Mouse (Mus musculus) spleen, adult 10 weeks (tissue): ENCODE data around the gene 4933402E13Rik. TPM values are rescaled to one million over a fixed set of nuclear protein-coding genes. Genes with fewer than 3 reads are reported as not detected.

Experiments
- polyA plus RNA-seq: library from polyadenylated mRNA; stranded (reverse); fragments of 350-450 nt; fragmentation: Illumina TruSeq; extraction: RNeasy Lipid Tissue Mini Kit (QIAGEN cat#74804); gene quantifications from one replicate; pipeline ENCODE4 v1.2.3, GENCODE M21; 2015; ENCODE audit warnings: low replicate concordance; ENCODE audit not compliant: insufficient read depth

The 4933402E13Rik gene
- polyA plus RNA-seq, result not detected

DNA sequence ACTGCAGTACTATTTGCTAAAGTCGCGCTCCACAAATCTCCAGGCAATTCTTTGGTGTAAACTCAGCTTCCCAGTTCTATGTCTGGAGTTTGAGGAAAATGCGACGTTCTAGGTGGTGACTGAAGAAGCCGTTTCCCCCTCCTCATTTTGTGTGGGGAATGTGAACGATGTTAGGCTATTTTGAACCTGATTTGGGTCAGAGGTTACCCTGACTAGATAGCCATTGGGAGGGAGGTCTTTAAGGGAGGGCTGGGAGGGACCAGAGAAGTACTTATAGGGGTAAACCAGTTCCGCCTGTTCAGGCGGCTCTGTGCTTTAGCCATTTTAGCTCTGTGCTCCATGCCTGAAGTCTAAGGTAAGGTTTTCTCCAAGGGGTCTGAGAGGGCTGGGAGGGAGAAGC is at the start of gene 4933402E13Rik:
TSS of gene 4933402E13Rik (plus strand) at position 301 of the 400 bp plus-strand sequence.

Other genes starting within 250 kb of the 4933402E13Rik start
- gene 4931400O07Rik, start 184.5 kb downstream of the 4933402E13Rik start, polyA plus RNA-seq, result not detected